Mouse (Mus musculus): Measurements from ENCODE around the gene Akr1d1. TPM values are rescaled to one million over a fixed set of nuclear protein-coding genes. Genes with fewer than 3 reads are reported as not detected.
A peak's percentile ranks its signal among the peaks of the same experiment; 100 is the strongest.

Akr1d1 gene
- total and polyA plus RNA-seq, 2 experiments: 73.2 to 301 TPM

DNA sequence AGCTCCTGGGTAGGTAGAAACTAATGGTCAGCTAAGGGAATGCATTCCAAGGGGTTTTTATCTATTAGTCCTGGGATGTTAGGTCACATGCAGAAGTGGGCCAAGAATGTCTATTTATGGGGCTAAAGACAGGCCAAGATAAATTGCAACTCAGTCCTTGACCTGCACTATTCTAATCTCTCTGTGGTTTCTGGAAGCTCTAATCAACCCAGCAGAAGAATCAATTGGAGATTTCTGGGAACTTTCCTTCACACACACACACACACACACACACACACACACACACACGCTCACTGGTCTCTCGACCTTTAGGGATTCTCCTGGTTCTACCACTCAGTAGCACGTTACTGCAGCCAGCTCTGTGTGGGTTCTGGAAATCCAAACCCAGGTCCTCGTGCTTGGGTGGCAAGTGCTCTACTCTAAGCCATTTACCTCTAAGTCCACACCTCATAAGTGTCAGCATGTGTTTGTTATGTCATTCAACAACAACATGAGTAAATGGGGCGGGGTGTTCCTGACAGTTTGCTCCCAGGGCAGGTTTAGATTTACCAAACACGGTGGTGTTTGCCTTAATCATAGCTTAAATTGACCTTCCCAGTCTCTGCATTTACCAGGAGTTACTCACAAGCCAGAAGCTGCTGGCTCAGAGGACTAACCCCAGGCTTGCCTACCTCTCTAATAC lies 82.8 kb downstream of the Akr1d1 start:
- WGBS: 52% methylated on average over 6 of the region's 6 CpGs

DNA sequence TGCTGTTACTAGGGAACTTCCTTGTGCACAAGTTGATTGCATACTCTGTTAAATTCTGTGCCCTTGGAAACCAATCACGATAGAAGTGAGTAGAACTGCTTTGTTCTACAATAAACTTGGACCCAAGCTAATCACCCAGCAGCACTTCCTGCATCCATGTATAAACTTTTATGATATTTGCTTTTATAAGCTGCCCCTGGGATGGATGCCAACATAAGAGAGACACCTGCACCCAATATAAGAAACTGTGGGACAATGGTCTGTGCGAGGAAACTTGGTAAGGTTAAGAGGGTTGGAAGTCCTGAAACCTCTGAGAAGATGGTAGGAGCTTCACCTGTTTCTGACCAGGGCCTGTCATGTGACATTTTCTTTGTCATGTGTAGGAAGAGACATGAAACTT lies 85.5 kb downstream of the Akr1d1 start:
- H3K27ac ChIP-seq (replicated peaks; ENCODE audit: insufficient read depth, low read depth, low read length): no peak overlapping the region
- peaks cover 4% of the 10 kb centered on the region; the same call in 1 of the 2 replicates for H3K4me1 ChIP-seq (ENCODE audit: control insufficient read depth, insufficient read depth, low read length)
- no peaks in the 10 kb centered on the region for H3K27me3 ChIP-seq (ENCODE audit: control insufficient read depth, insufficient read depth, low read length)
- no peak for DNase-seq (ENCODE audit: extremely low read depth, low read depth, low spot score)
- H3K36me3 ChIP-seq (ENCODE audit: control insufficient read depth, insufficient read depth, low read length): no peaks in the 10 kb centered on the region
- WGBS: 90% methylated on average over 2 of the region's 2 CpGs
- TF ChIP-seq POLR2A (IDR thresholded peaks at IDR 0.05; ENCODE audit: extremely low read depth, insufficient read depth, low read length): no peak
- TF ChIP-seq CTCF (IDR thresholded peaks at IDR 0.05; ENCODE audit: low read depth, low read length): no peak
- no peaks in the 10 kb centered on the region for H3K79me2 ChIP-seq (ENCODE audit: control insufficient read depth, insufficient read depth, low read length)
- no peak overlapping the region for H3K9ac ChIP-seq (ENCODE audit: low read depth, low read length)
- H3K4me3 ChIP-seq (ENCODE audit: insufficient read depth, low read depth, low read length): no peak overlapping the region

More for the DNA sequence above, 82.8 kb downstream of the Akr1d1 start:
- TF ChIP-seq CTCF (IDR thresholded peaks at IDR 0.05; ENCODE audit: low read depth, low read length) (no peak), POLR2A (IDR thresholded peaks at IDR 0.05; ENCODE audit: extremely low read depth, insufficient read depth, low read length) (no peak)
- no peak overlapping the region for H3K9ac ChIP-seq (ENCODE audit: low read depth, low read length)
- no peaks in the 10 kb centered on the region for H3K4me1 ChIP-seq (ENCODE audit: control insufficient read depth, insufficient read depth, low read length)
- H3K27ac ChIP-seq (replicated peaks; ENCODE audit: insufficient read depth, low read depth, low read length): no peak overlapping the region
- H3K79me2 ChIP-seq (ENCODE audit: control insufficient read depth, insufficient read depth, low read length): no peaks in the 10 kb centered on the region
- no peak overlapping the region for H3K4me3 ChIP-seq (ENCODE audit: insufficient read depth, low read depth, low read length)
- DNase-seq (ENCODE audit: extremely low read depth, low read depth, low spot score): no peak
- H3K36me3 ChIP-seq (ENCODE audit: control insufficient read depth, insufficient read depth, low read length): no peaks in the 10 kb centered on the region
- no peaks in the 10 kb centered on the region for H3K27me3 ChIP-seq (ENCODE audit: control insufficient read depth, insufficient read depth, low read length)

- H3K27ac ChIP-seq (replicated peaks; ENCODE audit: insufficient read depth, low read depth, low read length): no peak overlapping the region
- WGBS: 97% methylated on average over 7 of the region's 7 CpGs
- H3K9ac ChIP-seq (ENCODE audit: low read depth, low read length): no peak overlapping the region
- peaks cover 4% of the 10 kb centered on the region; the same call in 1 of the 2 replicates for H3K4me1 ChIP-seq (ENCODE audit: control insufficient read depth, insufficient read depth, low read length)
- no peaks in the 10 kb centered on the region for H3K27me3 ChIP-seq (ENCODE audit: control insufficient read depth, insufficient read depth, low read length)
- H3K36me3 ChIP-seq (ENCODE audit: control insufficient read depth, insufficient read depth, low read length): no peaks in the 10 kb centered on the region
- no peaks in the 10 kb centered on the region for H3K79me2 ChIP-seq (ENCODE audit: control insufficient read depth, insufficient read depth, low read length)
- no peak for DNase-seq (ENCODE audit: extremely low read depth, low read depth, low spot score)
- no peak overlapping the region for H3K4me3 ChIP-seq (ENCODE audit: insufficient read depth, low read depth, low read length)
- TF ChIP-seq POLR2A (IDR thresholded peaks at IDR 0.05; ENCODE audit: extremely low read depth, insufficient read depth, low read length) (no peak), CTCF (IDR thresholded peaks at IDR 0.05; ENCODE audit: low read depth, low read length) (no peak)
Measured at GRCm38 (mm10) chr6:37616136-37616535, 86.2 kb downstream of the Akr1d1 start.

DNA sequence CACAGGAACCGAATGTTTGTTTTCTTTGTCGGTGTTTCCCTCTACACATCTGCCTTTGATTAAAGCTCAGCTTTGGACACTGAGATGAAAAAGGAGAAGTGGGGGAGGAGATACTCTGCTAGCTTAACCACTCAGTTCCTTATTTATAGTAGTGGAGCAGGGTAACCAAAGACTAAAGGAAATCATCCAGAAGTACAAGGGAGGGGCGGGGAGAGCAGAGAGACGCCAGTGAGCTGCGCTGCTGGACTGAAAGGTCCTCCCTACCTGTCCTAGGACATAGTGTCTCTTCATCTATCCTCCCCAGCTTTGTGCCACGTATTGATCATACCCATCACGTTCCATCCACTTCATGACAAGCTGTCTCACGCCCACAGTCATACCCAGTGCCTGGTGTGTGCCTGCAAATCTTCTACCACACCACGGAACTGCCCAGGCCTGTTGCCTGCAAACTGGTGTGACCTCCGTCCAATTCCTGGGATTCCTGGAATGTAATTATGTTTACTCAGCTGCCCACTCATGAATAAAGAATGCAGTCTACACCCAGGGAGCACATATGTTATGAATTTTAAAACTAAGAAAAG lies 87.5 kb downstream of the Akr1d1 start:
- peak; percentile 65 for DNase-seq (ENCODE audit: extremely low read depth, low read depth, low spot score)
- Histone ChIP-seq H3K27ac (replicated peaks; ENCODE audit: insufficient read depth, low read depth, low read length) (no peak overlapping the region), H3K4me3 (ENCODE audit: insufficient read depth, low read depth, low read length) (no peak overlapping the region), H3K79me2 (ENCODE audit: control insufficient read depth, insufficient read depth, low read length) (no peaks in the 10 kb centered on the region), H3K4me1 (ENCODE audit: control insufficient read depth, insufficient read depth, low read length) (peaks cover 4% of the 10 kb centered on the region; the same call in 1 of the 2 replicates), H3K27me3 (ENCODE audit: control insufficient read depth, insufficient read depth, low read length) (no peaks in the 10 kb centered on the region), H3K36me3 (ENCODE audit: control insufficient read depth, insufficient read depth, low read length) (no peaks in the 10 kb centered on the region), H3K9ac (ENCODE audit: low read depth, low read length) (no peak overlapping the region)
- 29% methylated on average over 10 of the region's 10 CpGs for WGBS
- TF ChIP-seq CTCF (IDR thresholded peaks at IDR 0.05; ENCODE audit: low read depth, low read length) (no peak), POLR2A (IDR thresholded peaks at IDR 0.05; ENCODE audit: extremely low read depth, insufficient read depth, low read length) (no peak)

Other genes starting within 250 kb of the Akr1d1 start
- gene Dgki, start 230.0 kb upstream of the Akr1d1 start, total RNA-seq (2014; rRNA removed): 0.09 and 0.40 TPM in 2 replicates
- not detected in 2 replicates for gene Dgki, start 230.0 kb upstream of the Akr1d1 start, polyA plus RNA-seq (2012; rRNA removed)
- 2.7 and 4.4 TPM in 2 replicates for gene Creb3l2, start 88.0 kb upstream of the Akr1d1 start, total RNA-seq (2014; rRNA removed)
- gene Creb3l2, start 88.0 kb upstream of the Akr1d1 start, polyA plus RNA-seq (2012; rRNA removed): 5.1 and 6.6 TPM in 2 replicates

Data from liver, adult 2 months (tissue).